Mouse (Mus musculus): ENCODE data around the gene Ubc.
"Not testable (repeated sequence)": the region's sequence is repeated elsewhere in the genome, so short reads cannot be mapped to it uniquely, and the experiment has no call there.

The Ubc gene

GRCm38 (mm10) chr5:125389579-125390441 lies at the start of gene Ubc:
Gene Ubc, minus strand, starts transcription at chr5:125390202.
- DNase-seq (ENCODE audit: low read depth): peak; percentile 95

- not testable (repeated sequence) for DNase-seq (ENCODE audit: low read depth)
These were observed 44.3 kb upstream of the Ubc start for GRCm38 (mm10) chr5:125434347-125434746.

GRCm38 (mm10) chr5:125433793-125434337 lies 43.9 kb upstream of the Ubc start, which contains the start of gene Dhx37:
Gene Dhx37, minus strand, starts transcription at chr5:125434121.
- peak; percentile 98 for DNase-seq (ENCODE audit: low read depth)

GRCm38 (mm10) chr5:125432324-125432723 lies 42.3 kb upstream of the Ubc start:
- not testable (repeated sequence) for DNase-seq (ENCODE audit: low read depth)

- no peak for DNase-seq (ENCODE audit: low read depth)
These were observed 36.3 kb upstream of the Ubc start for GRCm38 (mm10) chr5:125426343-125426742.

- DNase-seq (ENCODE audit: low read depth): no peak
These were observed 35.8 kb upstream of the Ubc start for GRCm38 (mm10) chr5:125425698-125426276.

GRCm38 (mm10) chr5:125419124-125419523 lies 29.1 kb upstream of the Ubc start:
- DNase-seq (ENCODE audit: low read depth): no peak

- DNase-seq (ENCODE audit: low read depth): no peak
These were observed 28.6 kb upstream of the Ubc start for GRCm38 (mm10) chr5:125418636-125419035.

GRCm38 (mm10) chr5:125416183-125416582 lies 26.2 kb upstream of the Ubc start:
- no peak for DNase-seq (ENCODE audit: low read depth)

- DNase-seq (ENCODE audit: low read depth): no peak
These were observed 23.8 kb upstream of the Ubc start for GRCm38 (mm10) chr5:125413763-125414162.

- not testable (repeated sequence) for DNase-seq (ENCODE audit: low read depth)
These were observed 22.5 kb upstream of the Ubc start for GRCm38 (mm10) chr5:125412536-125412935.

GRCm38 (mm10) chr5:125411972-125412530 lies 22.0 kb upstream of the Ubc start:
- DNase-seq (ENCODE audit: low read depth): peak; percentile 86

- peak; percentile 79 for DNase-seq (ENCODE audit: low read depth)
These were observed 19.5 kb upstream of the Ubc start for GRCm38 (mm10) chr5:125409348-125410090.

GRCm38 (mm10) chr5:125408842-125409241 lies 18.8 kb upstream of the Ubc start:
- peak; percentile 89 for DNase-seq (ENCODE audit: low read depth)

GRCm38 (mm10) chr5:125407910-125408575 lies 18.0 kb upstream of the Ubc start:
- DNase-seq (ENCODE audit: low read depth): no peak

GRCm38 (mm10) chr5:125407020-125407830 lies 17.2 kb upstream of the Ubc start:
- peak; percentile 40 for DNase-seq (ENCODE audit: low read depth)

- peak; percentile 81 for DNase-seq (ENCODE audit: low read depth)
These were observed 16.5 kb upstream of the Ubc start for GRCm38 (mm10) chr5:125406322-125407016.

- DNase-seq (ENCODE audit: low read depth): peak; percentile 98
These were observed 15.7 kb upstream of the Ubc start for GRCm38 (mm10) chr5:125405546-125406248.

- DNase-seq (ENCODE audit: low read depth): no peak
These were observed 15.0 kb upstream of the Ubc start for GRCm38 (mm10) chr5:125404903-125405545.
